Mouse (Mus musculus) naive thymus-derived CD4-positive, alpha-beta T cell, adult 2 months (primary cell): ENCODE data around the gene Dlg2.
A peak's percentile ranks its signal among the peaks of the same experiment; 100 is the strongest.

ENCODE experiments used
- DNase-seq: peaks from one replicate; pipeline ENCODE4 v3.0.0-alpha.2; 2011; ENCODE audit warnings: low read depth

Dlg2 gene

DNA sequence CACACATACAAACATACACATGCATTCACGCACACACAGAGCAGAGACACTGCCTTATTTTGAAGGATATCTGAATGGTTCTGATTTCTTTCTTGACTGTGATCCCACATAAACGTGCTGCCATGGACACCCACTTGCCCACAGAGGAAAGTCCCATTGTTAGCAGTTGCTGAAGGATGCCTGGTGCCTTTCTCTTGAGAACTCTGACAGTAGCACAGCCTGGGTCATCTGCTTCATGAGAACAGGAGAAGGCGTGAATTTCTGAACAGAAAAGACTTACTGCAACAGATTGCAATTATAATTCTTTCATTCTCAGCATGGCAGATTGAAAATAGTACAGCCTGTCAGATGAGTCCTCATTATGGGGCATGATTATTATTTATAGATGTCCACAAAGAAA is 1442.6 kb downstream of the Dlg2 start:
- DNase-seq = no peak

DNA sequence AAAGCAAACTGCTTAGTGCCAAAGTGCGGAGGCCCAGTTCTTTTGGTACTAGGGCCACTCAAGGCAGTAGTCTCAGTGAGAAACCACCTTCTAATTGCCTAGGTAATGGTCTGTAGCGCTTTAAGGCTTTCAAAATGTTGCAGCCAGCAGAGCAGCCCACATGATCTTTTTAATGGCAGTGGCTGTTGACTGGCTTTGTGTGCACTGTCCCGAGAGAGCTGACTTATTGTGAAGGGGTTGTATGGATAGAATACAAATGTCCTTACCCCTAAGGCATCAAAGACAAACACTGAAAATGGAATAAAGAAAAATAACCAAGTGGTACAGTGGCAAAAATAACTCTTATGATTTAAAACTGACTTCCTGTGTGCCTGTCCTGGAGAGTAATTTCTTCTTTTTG is 1443.3 kb downstream of the Dlg2 start:
- DNase-seq = no peak

DNA sequence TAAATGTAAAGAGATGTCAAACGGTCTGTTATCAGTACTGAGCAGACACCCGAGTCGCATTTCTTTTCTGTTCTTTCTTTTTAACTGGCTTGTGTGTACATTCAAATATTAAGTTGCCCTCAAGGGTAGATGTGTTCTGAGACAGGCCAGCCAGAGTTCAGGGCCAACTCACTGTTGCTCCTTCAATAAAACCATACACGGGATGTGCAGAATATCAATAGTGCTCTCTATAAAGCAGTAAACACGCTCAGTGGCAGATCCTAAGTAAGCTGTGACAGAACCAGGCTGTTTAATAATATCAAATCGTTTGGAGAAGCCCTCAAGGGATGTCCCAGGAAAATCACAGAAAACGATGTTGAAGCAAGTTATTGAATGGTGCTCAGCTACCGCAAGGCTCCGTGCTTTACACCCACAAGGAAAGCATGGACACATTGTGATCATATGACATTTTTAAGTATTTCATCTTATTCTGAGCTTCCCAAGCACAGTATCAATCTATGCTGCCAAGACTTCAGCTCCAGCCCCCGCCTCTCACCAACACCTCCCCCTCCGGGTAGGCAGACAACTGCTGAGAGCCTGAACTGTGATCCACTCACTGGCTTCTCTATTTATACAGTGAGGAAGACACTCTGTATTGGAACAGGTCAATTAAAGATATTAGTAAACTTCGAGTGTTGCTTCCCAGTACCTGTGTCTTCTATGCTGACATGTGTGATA is 1458.6 kb downstream of the Dlg2 start:
- DNase-seq = no peak

- DNase-seq = no peak
These were observed 1459.7 kb downstream of the Dlg2 start for GRCm38 (mm10) chr7:91936193-91936592.

DNA sequence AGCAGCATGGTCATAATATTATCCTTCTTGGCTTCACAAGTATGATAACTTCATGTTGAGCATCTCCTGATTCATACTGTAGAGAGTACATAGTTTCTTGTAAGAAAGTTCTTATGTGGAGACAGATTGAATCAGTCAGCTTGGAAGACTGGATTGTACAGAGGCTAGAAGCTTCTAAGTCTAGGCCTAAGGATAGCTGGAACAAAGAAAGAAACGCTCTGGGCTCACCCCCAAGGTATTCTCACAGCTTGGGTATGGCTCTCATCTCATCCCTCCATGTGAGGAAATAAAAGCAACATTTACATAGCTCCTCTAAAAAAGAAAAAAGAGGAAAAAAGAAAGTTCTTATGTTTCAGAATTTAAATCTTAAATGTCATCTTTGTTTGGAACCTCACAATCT is 1466.8 kb downstream of the Dlg2 start:
- no peak for DNase-seq

GRCm38 (mm10) chr7:91955584-91955983 is 1479.1 kb downstream of the Dlg2 start:
- DNase-seq = no peak

DNA sequence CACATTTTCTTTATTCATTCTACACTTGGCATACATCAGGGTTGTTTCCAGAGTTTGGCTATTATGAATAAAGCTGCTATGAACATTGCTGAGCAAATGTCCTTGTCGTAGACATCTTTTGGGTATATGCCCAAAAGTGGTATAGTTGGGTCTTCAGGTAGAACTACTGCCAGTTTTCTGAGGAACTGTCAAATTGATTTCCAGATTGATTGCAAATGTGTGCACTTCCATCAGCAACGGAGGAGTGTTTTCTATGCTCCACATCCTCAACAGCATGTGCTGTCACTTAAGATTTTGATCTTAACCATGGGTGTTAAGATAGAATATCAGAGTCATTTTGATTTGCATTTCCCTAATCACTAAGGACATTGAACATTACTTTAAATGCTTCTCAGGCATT is 1486.5 kb downstream of the Dlg2 start:
- DNase-seq = no peak

- DNase-seq = no peak
These were observed 1496.5 kb downstream of the Dlg2 start for GRCm38 (mm10) chr7:91972970-91973369.

DNA sequence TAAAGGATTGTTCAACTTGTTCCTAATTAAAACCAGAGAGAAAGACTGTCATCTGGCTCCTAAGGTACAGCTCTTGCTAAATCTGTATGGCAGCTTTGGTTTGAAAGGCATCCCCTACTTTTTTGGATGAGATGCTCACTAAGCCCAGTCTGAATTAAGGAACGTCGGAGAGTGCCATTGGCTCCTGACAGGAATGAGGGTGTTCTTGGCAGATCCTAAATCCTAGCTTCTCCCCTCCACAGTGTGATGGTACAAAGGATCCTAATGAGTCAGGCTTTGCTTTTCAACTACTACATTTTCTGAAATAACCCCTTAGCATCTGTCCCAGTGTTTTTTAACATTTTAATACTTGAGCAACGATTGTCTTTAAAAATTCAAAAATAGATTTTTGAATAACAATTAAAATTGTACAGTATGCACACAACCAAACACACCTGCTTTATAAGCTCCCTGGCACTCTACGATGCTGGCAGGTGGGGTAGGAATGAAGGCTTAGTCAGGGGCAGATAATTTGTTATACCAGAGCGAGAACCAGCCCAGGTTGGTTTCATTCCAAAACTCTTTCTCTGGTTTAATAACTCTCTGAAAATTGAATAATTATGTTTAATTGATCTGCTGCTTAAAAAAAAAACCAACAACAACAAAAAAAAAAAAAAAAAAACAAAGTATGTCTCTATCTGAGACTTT is 1527.4 kb downstream of the Dlg2 start:
- DNase-seq = no peak

- no peak for DNase-seq
These were observed 1529.4 kb downstream of the Dlg2 start for GRCm38 (mm10) chr7:92005681-92006425.

GRCm38 (mm10) chr7:92008702-92009101 is 1532.2 kb downstream of the Dlg2 start:
- DNase-seq = no peak

- DNase-seq = no peak
These were observed 1548.5 kb downstream of the Dlg2 start for GRCm38 (mm10) chr7:92024928-92025327.

- no peak for DNase-seq
These were observed 1549.1 kb downstream of the Dlg2 start for GRCm38 (mm10) chr7:92025465-92026056.

DNA sequence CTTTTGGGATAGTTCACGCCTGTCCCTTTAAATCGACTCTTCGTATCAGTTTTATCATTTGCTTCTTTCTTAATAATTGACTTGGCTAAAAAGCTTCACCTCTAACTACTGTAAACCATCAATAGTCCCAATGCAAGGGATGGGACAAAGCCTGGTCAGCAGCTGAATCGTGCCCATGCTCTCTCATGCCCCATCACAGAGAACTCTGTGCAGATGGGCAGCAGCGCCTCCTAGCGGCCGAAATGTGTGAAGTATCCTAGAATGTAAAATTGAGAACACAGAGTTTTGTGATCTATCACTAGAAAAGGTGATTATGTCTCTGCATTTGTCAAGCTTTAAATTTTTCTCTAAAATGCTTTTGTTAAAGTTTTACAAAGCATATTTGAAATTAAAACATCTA is 1550.6 kb downstream of the Dlg2 start:
- peak; percentile 1 for DNase-seq

- no peak for DNase-seq
These were observed 1557.8 kb downstream of the Dlg2 start for GRCm38 (mm10) chr7:92034256-92034655.

GRCm38 (mm10) chr7:92040187-92040586 is 1563.7 kb downstream of the Dlg2 start:
- no peak for DNase-seq

- DNase-seq = no peak
These were observed 1564.4 kb downstream of the Dlg2 start for GRCm38 (mm10) chr7:92040785-92041411.

GRCm38 (mm10) chr7:92044966-92045365 is 1568.5 kb downstream of the Dlg2 start:
- DNase-seq = no peak

DNA sequence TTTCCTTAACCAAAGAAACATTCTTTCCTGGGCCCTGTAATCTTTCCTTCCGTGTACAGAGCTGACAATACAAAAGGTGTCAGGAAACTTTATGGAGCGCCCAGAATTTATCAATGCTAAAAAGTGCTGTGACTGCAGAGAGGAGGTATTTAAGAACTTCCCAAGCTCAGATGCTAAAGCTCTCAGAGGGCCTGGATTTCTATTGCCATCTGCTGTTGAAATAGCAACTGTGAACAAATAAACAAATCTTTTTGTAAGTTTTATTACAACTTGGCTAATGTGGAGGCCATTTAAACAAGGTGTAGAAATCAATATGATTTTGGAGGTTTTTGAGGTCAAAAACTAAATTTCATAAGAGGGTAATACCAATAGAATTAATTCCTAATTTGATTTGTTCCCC is 1570.8 kb downstream of the Dlg2 start:
- DNase-seq = no peak

DNA sequence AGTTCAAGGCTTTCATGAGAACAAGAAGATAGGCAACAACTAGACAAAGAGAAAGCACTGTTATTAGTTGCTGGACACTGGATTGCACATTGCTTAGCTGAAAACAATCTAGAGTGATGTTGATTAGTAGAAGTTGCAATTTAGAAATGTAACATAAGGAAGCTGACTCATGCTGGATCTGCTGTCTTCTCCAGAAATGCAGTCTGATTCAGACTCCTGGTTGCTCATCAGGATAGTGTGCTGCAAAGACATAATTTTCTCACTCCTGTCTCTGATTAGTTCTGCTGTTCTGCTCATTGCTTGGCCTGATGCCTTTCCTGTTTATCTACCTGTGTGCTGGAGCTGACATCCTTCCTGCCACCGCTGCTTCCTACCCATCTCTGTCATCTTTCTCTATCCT is 1572.4 kb downstream of the Dlg2 start:
- no peak for DNase-seq

DNA sequence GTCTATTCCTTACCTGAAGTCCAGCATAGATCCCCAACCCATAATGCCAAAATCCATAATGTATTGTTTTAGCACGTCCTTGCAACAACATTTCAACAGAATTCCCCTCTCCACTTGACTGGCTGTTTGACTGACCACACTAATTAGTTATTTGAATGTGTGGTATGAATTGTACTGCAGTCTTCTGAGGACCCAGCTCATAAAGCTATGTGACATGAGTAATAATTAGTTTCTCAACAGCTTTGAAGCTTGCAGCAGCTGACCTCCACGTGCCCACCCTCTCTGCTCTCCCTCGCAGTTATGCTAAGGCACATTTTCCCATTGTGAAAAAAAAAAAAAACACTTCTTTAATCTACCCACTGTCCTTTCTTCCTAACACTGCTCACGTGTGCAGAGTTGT is 1590.4 kb downstream of the Dlg2 start:
- DNase-seq = no peak

DNA sequence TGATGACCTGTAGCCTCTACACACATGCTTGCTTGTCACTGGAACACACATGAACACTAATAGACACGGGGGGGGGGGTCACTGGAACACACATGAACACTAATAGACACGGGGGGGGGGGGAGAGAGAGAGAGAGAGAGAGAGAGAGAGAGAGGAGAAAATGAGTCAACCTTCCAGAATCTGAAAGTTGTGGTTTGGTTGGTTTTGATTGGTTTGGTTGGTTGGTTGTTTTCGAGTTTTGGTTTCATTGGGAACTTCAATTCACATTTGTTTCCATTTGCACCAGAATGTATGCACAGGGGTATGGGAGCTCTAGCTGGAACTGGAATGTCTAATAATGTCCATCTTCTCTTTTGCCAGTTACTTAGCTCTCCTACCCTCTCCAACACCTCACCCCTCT is 1611.0 kb downstream of the Dlg2 start:
- DNase-seq = no peak
